Mouse (Mus musculus) heart, embryonic 11.5 days (tissue): ENCODE measurements around the gene Btbd1. TPM values are rescaled to one million over a fixed set of nuclear protein-coding genes. Genes with fewer than 3 reads are reported as not detected.

Experiments
- ATAC-seq: fragments of 200-750 bp; cut with Nextera tagmentation; replicated peaks from 2 replicates; pipeline ENCODE4 v1.8.0; 2017; ENCODE audit warnings: moderate library complexity; ENCODE audit not compliant: insufficient number of reproducible peaks, low FRiP score, low TSS enrichment
- H3K27ac ChIP-seq: fragments of 300-500 bp; sonication (generic); 2 replicates; pipeline ENCODE4 v1.5.1; 2014; ENCODE audit warnings: mild to moderate bottlenecking, low read depth, low read length
- H3K27me3 ChIP-seq: fragments of 300-500 bp; sonication (generic); 2 replicates; pipeline ENCODE4 v1.6.1; 2014; ENCODE audit warnings: mild to moderate bottlenecking, low read length, mixed read lengths; ENCODE audit not compliant: control insufficient read depth, insufficient read depth
- H3K36me3 ChIP-seq: fragments of 300-500 bp; sonication (generic); 2 replicates; pipeline ENCODE4 v1.6.1; 2014; ENCODE audit warnings: mild to moderate bottlenecking, low read length, moderate library complexity, mixed read lengths; ENCODE audit not compliant: control insufficient read depth, insufficient read depth
- H3K4me1 ChIP-seq: fragments of 300-500 bp; sonication (generic); 2 replicates; pipeline ENCODE4 v1.6.1; 2014; ENCODE audit warnings: low read length; ENCODE audit not compliant: control insufficient read depth, insufficient read depth
- H3K4me2 ChIP-seq: fragments of 300-500 bp; sonication (generic); 2 replicates; pipeline ENCODE4 v1.6.1; 2014; ENCODE audit warnings: mild to moderate bottlenecking, moderate library complexity
- H3K4me3 ChIP-seq: fragments of 300-500 bp; sonication (generic); 2 replicates; pipeline ENCODE4 v1.5.1; 2014; ENCODE audit warnings: low read depth, low read length
- H3K9ac ChIP-seq: fragments of 300-500 bp; sonication (generic); 2 replicates; pipeline ENCODE4 v1.6.1; 2014; ENCODE audit warnings: mild to moderate bottlenecking, low read depth, low read length, moderate library complexity
- H3K9me3 ChIP-seq: fragments of 300-500 bp; sonication (generic); replicated peaks from 2 replicates; pipeline ENCODE4 v1.6.1; 2016; ENCODE audit warnings: low read length; ENCODE audit not compliant: control insufficient read depth
- WGBS: fragments of 180-500 bp; shearing (Covaris S2); extraction: QIAGEN DNeasy Blood & Tissue Kit; methylation state at CpG from one replicate; pipeline ENCODE4 v1.1.7; 2014; ENCODE audit not compliant: insufficient replicate concordance; 5-methylcytosine and 5-hydroxymethylcytosine counted together
- polyA plus RNA-seq: library from polyadenylated mRNA; unstranded; fragments of >200 nt; fragmentation: Nextera tagmentation; extraction: Ambion mirVana; gene quantifications from 2 replicates; pipeline ENCODE4 v1.2.1, GENCODE M21; 2014

Gene Btbd1
- polyA plus RNA-seq, 1 experiment from 2014 or later = 94.0 TPM

DNA sequence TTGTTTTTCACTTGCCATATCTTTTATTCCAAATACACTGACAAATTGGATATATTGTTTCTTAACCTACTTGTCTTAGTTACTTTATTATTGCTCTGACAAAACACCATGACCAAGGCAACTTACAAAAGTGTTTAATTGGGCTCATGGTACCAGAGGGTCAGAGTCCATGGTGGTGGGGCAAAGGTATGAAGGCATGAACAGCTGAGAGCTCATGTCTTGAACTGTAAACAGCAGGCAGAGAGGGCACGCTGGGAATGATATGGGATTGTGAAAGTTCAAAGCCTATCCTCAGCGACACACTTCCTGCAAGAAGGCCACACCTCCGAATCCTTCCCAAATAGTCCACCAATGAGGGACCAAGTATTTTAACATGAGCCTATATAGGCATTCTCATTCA, 81.3 kb downstream of the Btbd1 start:
- H3K4me3 ChIP-seq = no peak overlapping the region
- H3K27me3 ChIP-seq = no peaks in the 10 kb centered on the region
- 73% methylated on average over 3 of the region's 3 CpGs for WGBS
- no peak for ATAC-seq
- H3K4me1 ChIP-seq = no peaks in the 10 kb centered on the region
- no peaks in the 10 kb centered on the region for H3K9me3 ChIP-seq
- H3K4me2 ChIP-seq = no peak overlapping the region
- no peak overlapping the region for H3K9ac ChIP-seq
- no peaks in the 10 kb centered on the region for H3K36me3 ChIP-seq
- no peak overlapping the region for H3K27ac ChIP-seq

DNA sequence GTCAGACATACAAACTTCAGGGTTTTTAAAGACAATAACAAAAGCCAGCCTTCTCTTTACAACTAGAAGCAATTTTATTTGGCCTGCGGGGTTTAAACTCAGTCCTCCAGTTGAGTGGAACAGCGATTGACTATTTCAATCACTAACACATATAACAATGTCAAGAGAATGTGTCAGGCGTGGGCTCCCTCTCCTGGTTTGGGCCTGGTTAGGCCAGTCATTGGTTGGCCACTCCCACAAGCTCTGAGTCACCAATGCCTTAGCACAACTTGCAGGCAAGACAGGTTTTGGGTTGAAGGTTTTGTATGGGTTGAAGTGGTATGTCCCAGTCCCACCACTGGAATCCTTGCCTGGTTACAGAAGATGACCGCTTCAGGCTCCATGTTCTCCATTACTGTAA, 85.1 kb downstream of the Btbd1 start:
- no peak for ATAC-seq
- Histone ChIP-seq H3K4me2 (no peak overlapping the region), H3K4me1 (no peaks in the 10 kb centered on the region), H3K36me3 (no peaks in the 10 kb centered on the region), H3K27ac (no peak overlapping the region), H3K4me3 (no peak overlapping the region), H3K9ac (no peak overlapping the region), H3K9me3 (no peaks in the 10 kb centered on the region), H3K27me3 (no peaks in the 10 kb centered on the region)
- 62% methylated on average over 4 of the region's 4 CpGs for WGBS

Other genes starting within 250 kb of the Btbd1 start
- 121 and 129 TPM in 2 replicates for gene Homer2, start 121.9 kb downstream of the Btbd1 start, polyA plus RNA-seq
- 78.3 and 91.3 TPM in 2 replicates for gene Ramac, start 66.5 kb downstream of the Btbd1 start, polyA plus RNA-seq
- gene 3110040N11Rik, start 40.0 kb downstream of the Btbd1 start, polyA plus RNA-seq = 40.5 and 42.0 TPM in 2 replicates
- not detected in 2 replicates for gene Gm10160, start 26.4 kb upstream of the Btbd1 start, polyA plus RNA-seq
- gene Tm6sf1, start 29.6 kb upstream of the Btbd1 start, polyA plus RNA-seq = 27.0 and 29.4 TPM in 2 replicates
- 11.0 and 11.9 TPM in 2 replicates for gene Hdgfl3, start 105.0 kb upstream of the Btbd1 start, polyA plus RNA-seq
- gene Bnc1, start 162.9 kb upstream of the Btbd1 start, polyA plus RNA-seq = 8.5 and 8.6 TPM in 2 replicates